Mouse (Mus musculus) hindbrain, postnatal 0 days (tissue): ENCODE measurements at regions not wholly inside any gene's neighbourhood (a gene's known extent, or its start where the extent isn't known, plus 50 kb on each side); places are given as distances from the start of the nearest gene placed in this dataset.

Experiments used
- ATAC-seq: fragments of 200-750 bp; cut with Nextera tagmentation; 2 replicates; pipeline ENCODE4 v1.8.0; 2017; ENCODE audit warnings: mild to moderate bottlenecking, moderate TSS enrichment, moderate library complexity
- DNase-seq: peaks from one replicate; pipeline ENCODE4 v3.0.0-alpha.2; 2015; ENCODE audit warnings: low spot score
- H3K27ac ChIP-seq: fragments of 300-500 bp; sonication (generic); 2 replicates; pipeline ENCODE4 v1.5.1; 2014; ENCODE audit warnings: mild to moderate bottlenecking
- H3K27me3 ChIP-seq: fragments of 300-500 bp; sonication (generic); 2 replicates; pipeline ENCODE4 v1.6.1; 2014; ENCODE audit warnings: low read length, mixed read lengths; ENCODE audit not compliant: insufficient read depth
- H3K36me3 ChIP-seq: fragments of 300-500 bp; sonication (generic); 2 replicates; pipeline ENCODE4 v1.6.1; 2014; ENCODE audit warnings: low read length, mixed read lengths; ENCODE audit not compliant: insufficient read depth
- H3K4me1 ChIP-seq: fragments of 300-500 bp; sonication (generic); 2 replicates; pipeline ENCODE4 v1.6.1; 2014; ENCODE audit warnings: antibody characterized with exemption, low read length, mixed read lengths; ENCODE audit not compliant: insufficient read depth
- H3K4me2 ChIP-seq: fragments of 300-500 bp; sonication (generic); 2 replicates; pipeline ENCODE4 v1.6.1; 2014; ENCODE audit warnings: low read depth, mild to moderate bottlenecking, low read length, moderate library complexity, mixed read lengths
- H3K4me3 ChIP-seq: fragments of 300-500 bp; sonication (generic); 2 replicates; pipeline ENCODE4 v1.5.1; 2014; ENCODE audit warnings: low read length
- H3K9ac ChIP-seq: fragments of 300-500 bp; sonication (generic); replicated peaks from 2 replicates; pipeline ENCODE4 v1.6.1; 2014; ENCODE audit warnings: mild to moderate bottlenecking, low read length, moderate library complexity, mixed read lengths
- H3K9me3 ChIP-seq: fragments of 300-500 bp; sonication (generic); 2 replicates; pipeline ENCODE4 v1.6.1; 2016; ENCODE audit warnings: low read length, mixed read lengths
- CTCF ChIP-seq: IDR thresholded peaks from 2 replicates; pipeline ENCODE4 v1.5.1; 2016; ENCODE audit warnings: antibody characterized with exemption, control low read depth, low read depth
- WGBS: fragments of 180-500 bp; shearing (Covaris S2); extraction: QIAGEN DNeasy Blood & Tissue Kit; methylation state at CpG from one replicate; pipeline ENCODE4 v1.1.7; 2014; 5-methylcytosine and 5-hydroxymethylcytosine counted together

DNA sequence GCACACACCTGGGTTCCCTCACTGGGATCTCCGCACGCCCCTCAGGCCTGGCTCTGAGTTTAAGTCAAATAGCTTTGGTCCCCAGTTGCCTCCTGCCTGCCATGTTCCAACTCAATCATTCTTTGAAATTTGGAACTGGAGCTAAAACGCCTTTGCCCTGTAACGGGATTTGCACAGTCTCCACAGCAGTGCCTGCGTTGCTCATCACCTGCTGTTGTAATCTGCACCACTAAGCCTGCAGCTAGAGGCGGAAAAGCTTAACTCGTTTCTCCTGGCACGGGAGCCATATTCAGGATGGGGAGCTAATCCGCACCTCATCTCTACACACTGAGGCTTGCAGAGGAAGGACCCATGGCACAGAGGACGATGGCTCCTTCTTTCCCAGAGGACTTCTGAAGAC, 147.2 kb upstream of the Gm4791 start:
- Histone ChIP-seq H3K27ac (no peak overlapping the region), H3K9ac (no peak overlapping the region), H3K36me3 (no peaks in the 10 kb centered on the region), H3K9me3 (no peaks in the 10 kb centered on the region), H3K4me3 (no peak overlapping the region), H3K27me3 (no peaks in the 10 kb centered on the region), H3K4me2 (no peak overlapping the region), H3K4me1 (no peaks in the 10 kb centered on the region)
- 47% methylated on average over 10 of the region's 10 CpGs for WGBS
- ATAC-seq (no peak), DNase-seq (peak; percentile 44)
- TF ChIP-seq CTCF = no peak

DNA sequence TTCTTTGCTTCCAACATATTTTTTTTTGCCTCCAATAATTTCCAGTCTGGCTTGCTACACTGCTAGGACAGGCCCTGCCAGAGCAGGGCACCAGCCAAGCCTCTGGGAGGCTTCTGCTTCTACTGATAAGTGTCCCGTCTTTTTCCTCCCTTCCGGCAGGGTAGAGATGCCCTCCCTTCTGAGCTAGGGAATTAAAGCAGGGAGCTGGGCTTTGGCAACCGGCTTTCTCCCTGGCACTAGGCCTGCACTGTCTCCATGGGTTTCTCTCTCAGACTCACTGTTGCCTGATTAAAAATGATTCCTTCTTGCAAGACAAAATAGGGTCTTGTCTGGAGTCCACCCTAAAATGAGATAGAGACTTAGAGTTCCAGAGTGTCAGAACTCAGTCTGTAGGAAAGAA, 153.3 kb upstream of the Gm4791 start:
- peak; percentile 12; the same call in 1 of the 2 replicates for TF ChIP-seq CTCF
- no peak overlapping the region for H3K9ac ChIP-seq
- no peak overlapping the region for H3K4me2 ChIP-seq
- H3K4me1 ChIP-seq = no peaks in the 10 kb centered on the region; the same call in 1 of the 2 replicates
- H3K27me3 ChIP-seq = no peaks in the 10 kb centered on the region
- H3K9me3 ChIP-seq = no peaks in the 10 kb centered on the region
- no peaks in the 10 kb centered on the region for H3K36me3 ChIP-seq
- H3K27ac ChIP-seq = no peak overlapping the region
- 32% methylated on average over 3 of the region's 3 CpGs for WGBS
- H3K4me3 ChIP-seq = no peak overlapping the region
- DNase-seq = peak; percentile 78
- peak; percentile 53; the same call in 1 of the 2 replicates for ATAC-seq

DNA sequence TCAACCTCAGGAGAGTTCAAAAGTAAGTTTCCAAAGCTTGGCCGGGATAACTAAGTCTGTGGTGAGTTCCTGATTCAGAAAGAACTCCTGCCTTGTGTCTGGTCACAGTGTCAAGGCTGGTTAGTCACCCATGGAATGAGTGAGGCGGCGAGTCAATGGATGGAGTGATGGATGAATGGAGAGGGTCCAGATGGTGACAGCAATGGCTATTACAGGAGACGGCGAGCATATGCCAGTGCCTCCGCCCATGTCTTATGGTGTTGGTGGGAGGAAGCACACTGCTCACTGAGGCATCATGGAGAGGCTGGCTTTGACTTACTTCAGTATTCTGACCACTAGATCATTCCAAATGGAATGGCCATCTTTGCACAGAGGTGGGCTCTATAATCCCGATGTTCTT, 154.8 kb upstream of the Gm4791 start:
- Histone ChIP-seq H3K9me3 (no peaks in the 10 kb centered on the region), H3K27me3 (no peaks in the 10 kb centered on the region), H3K9ac (no peak overlapping the region), H3K4me1 (no peaks in the 10 kb centered on the region; the same call in 1 of the 2 replicates), H3K27ac (no peak overlapping the region), H3K36me3 (no peaks in the 10 kb centered on the region), H3K4me3 (no peak overlapping the region), H3K4me2 (no peak overlapping the region)
- DNase-seq (peak; percentile 38), ATAC-seq (0 out of 2 replicates have a peak, but pooled peaks have one; percentile 35)
- TF ChIP-seq CTCF = no peak
- 49% methylated on average over 7 of the region's 7 CpGs for WGBS

DNA sequence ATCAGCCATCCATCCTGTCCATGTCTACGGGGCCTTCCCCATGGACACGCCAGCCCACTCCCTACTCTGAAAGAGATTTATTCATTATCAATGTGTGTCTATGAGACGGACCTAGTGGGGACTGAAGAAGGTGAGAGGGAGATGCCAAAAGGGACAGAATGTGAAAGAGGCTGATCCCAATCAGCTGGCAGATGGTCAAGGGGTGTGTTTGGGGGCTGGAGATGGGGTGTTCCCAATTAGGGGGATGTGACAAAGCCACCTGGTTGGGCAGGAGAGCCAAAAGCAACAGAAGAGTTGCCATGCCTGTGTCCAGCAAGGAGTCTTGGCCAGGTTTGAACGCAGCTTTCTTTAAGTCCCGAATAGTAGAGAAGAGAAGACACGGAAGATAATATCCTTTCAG, 157.0 kb upstream of the Gm4791 start:
- H3K4me3 ChIP-seq = no peak overlapping the region
- no peaks in the 10 kb centered on the region for H3K36me3 ChIP-seq
- no peak for ATAC-seq
- no peaks in the 10 kb centered on the region for H3K27me3 ChIP-seq
- no peaks in the 10 kb centered on the region; the same call in 1 of the 2 replicates for H3K4me1 ChIP-seq
- H3K27ac ChIP-seq = no peak overlapping the region
- TF ChIP-seq CTCF = no peak
- H3K9me3 ChIP-seq = no peaks in the 10 kb centered on the region
- WGBS = 71% methylated on average over 6 of the region's 6 CpGs
- DNase-seq = no peak
- H3K9ac ChIP-seq = no peak overlapping the region
- no peak overlapping the region for H3K4me2 ChIP-seq

DNA sequence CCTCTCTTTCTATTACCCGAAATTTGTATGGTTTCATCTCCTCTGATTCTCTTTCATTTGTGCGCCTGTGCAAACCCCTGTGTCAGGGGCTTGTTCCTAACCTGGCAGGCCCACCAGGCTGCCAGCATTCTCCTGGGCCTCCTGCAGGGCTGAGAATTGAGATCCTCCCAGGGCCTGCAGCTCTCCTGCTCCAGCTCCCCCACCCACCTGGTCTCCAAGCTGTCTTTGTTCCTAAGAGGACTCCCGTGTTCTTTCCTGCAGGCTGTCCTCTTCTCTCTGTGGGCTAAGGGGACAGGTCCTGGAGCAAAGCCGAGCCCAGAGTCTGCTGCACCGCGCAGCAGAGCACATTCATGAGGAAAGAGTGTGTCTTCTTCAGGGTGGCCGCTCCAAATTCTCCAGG, 163.3 kb upstream of the Gm4791 start:
- Histone ChIP-seq H3K4me3 (no peak overlapping the region), H3K9ac (no peak overlapping the region), H3K4me2 (no peak overlapping the region), H3K27me3 (no peaks in the 10 kb centered on the region), H3K36me3 (no peaks in the 10 kb centered on the region), H3K27ac (no peak overlapping the region), H3K9me3 (no peaks in the 10 kb centered on the region), H3K4me1 (0 out of 2 replicates have a peak, but pooled peaks cover 7% of the 10 kb centered on the region)
- TF ChIP-seq CTCF = no peak
- ATAC-seq = no peak
- DNase-seq = no peak
- WGBS = 42% methylated on average over 7 of the region's 7 CpGs

DNA sequence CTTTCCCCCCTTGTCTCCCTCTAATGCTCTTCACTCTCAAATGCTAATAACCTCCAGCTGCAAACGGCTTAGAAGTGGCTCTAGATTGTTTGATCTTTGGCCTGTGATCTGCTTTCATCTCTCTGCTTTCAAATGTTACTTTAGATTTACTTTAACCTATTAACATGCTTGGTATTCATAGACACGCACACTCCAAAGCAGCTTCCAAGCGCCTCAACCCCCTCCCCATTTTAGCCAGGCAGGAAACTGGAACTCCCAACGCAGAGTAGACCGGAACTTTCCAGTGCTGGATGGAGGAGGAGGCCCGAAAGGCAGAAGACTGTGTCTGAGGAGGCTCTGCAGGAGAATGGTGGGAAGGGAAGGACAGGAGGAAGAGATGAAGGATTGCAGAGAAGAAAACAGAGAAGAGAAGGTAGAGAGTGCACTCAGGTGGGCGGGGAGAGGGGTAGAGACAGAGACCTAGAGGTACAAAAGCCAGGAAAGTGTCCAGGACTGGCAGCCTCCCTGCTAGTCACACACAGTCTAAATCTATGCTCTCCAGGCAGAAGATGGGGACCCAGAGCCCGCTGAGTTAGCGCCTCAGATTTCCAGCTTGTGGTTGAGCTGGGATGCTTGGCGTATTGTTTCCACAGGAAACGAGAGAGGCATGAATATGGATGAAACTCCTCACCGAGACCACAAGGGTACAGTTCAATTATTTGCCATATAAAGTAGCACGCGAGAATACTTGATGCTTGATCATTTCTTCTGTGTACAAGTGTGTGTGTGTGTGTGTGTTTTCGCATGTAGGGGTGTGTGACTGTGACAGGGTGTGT, 167.6 kb upstream of the Gm4791 start:
- Histone ChIP-seq H3K27me3 (no peaks in the 10 kb centered on the region), H3K4me2 (no peak overlapping the region), H3K27ac (no peak overlapping the region), H3K36me3 (no peaks in the 10 kb centered on the region), H3K4me3 (no peak overlapping the region), H3K9me3 (no peaks in the 10 kb centered on the region), H3K4me1 (0 out of 2 replicates have a peak, but pooled peaks cover 7% of the 10 kb centered on the region), H3K9ac (no peak overlapping the region)
- DNase-seq (no peak), ATAC-seq (no peak)
- 34% methylated on average over 15 of the region's 15 CpGs for WGBS
- TF ChIP-seq CTCF = no peak

DNA sequence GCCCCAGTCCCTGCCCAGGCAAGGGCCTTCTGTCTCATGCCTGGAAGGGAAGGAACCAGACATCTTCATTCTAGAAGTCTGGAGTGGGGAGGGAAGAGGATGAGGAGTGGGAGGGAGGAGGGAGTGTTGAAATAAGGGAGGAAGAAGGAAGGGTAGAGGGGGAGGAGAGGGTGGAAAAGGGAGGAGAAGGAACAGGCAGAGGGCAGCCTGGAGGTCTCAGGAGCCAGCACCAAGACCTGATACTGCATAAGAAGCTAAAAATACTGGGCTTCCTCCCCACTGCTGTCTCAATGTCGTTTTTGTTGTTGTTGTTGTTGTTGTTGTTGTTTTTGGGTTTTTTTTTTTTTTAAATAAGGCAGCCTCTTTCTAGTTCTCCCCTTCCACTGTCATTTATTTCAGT, 168.2 kb upstream of the Gm4791 start:
- Histone ChIP-seq H3K27ac (no peak overlapping the region), H3K4me1 (0 out of 2 replicates have a peak, but pooled peaks cover 5% of the 10 kb centered on the region), H3K4me2 (no peak overlapping the region), H3K9ac (no peak overlapping the region), H3K9me3 (no peaks in the 10 kb centered on the region), H3K4me3 (no peak overlapping the region), H3K27me3 (no peaks in the 10 kb centered on the region), H3K36me3 (no peaks in the 10 kb centered on the region)
- TF ChIP-seq CTCF = no peak
- no peak for DNase-seq
- no peak for ATAC-seq
- WGBS = 13% methylated on average over 1 of the region's 1 CpGs
